Mouse (Mus musculus): ENCODE data around the gene Ano2.

The Ano2 gene

GRCm38 (mm10) chr6:125743203-125744100 lies 53.2 kb downstream of the Ano2 start:
- DNase-seq (ENCODE audit: low spot score in 2 of 2) = no peak

- no peak for DNase-seq (ENCODE audit: low spot score in 2 of 2)
These were observed 57.2 kb downstream of the Ano2 start for GRCm38 (mm10) chr6:125747322-125747930.

GRCm38 (mm10) chr6:125748646-125749045 lies 58.4 kb downstream of the Ano2 start:
- no peak for DNase-seq (ENCODE audit: low spot score in 2 of 2)

DNA sequence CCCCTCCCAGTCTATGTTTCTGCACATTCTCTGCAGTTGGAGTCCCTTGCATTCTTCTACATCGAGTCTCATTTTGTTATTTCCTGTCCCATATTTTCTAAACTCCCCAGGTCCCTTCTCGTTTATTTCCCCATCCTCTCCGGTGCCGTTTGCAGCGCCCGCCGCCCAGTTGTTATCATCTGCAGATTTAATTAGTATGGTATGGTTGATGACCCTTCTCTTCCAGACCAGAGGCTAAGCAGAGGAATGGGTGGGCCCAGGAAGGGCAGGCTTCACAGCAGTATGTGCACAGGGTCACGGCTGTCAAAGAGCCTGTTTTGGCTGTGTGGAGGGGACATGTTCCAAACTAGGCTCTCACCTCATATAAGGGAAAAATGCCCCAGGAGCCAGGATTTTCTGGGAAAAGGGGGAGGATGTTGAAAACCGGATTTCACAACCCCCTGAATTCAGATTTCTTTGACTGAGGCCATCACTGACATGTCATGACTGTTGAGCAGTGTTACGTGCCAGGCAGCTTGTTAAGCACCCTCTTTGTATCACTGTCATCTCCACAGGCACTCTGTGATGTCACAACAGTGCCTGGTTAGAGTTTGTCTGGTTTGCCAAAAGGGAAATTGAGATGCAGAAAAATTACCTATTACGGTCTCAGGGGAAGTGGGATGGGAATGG lies 72.8 kb downstream of the Ano2 start:
- no peak for DNase-seq (ENCODE audit: low spot score in 2 of 2)

GRCm38 (mm10) chr6:125773256-125773655 lies 83.0 kb downstream of the Ano2 start:
- no peak for DNase-seq (ENCODE audit: low spot score in 2 of 2)

- DNase-seq (ENCODE audit: low spot score in 2 of 2) = no peak
These were observed 86.1 kb downstream of the Ano2 start for GRCm38 (mm10) chr6:125776291-125776690.

DNA sequence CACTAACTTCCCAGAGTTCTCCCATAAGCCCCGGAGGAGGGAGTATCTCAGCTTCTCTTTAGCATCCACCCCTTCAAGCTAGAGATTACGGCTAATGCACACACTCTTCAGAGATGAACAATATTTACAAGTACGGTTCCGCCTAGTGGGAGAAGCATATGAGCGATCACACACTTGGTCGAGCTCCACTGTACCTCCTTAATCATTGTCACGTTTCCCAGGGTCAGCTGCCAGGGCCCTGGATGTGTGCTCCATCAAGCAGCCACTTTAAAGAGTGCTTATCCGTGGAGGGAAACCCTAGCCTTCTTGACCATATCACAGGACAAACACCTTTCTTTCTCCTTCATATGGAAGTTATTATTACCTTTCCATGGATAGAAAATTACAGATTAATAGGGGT lies 112.7 kb downstream of the Ano2 start:
- DNase-seq (ENCODE audit: low spot score in 2 of 2) = no peak

GRCm38 (mm10) chr6:125803364-125804011 lies 113.3 kb downstream of the Ano2 start:
- no peak for DNase-seq (ENCODE audit: low spot score in 2 of 2)

DNA sequence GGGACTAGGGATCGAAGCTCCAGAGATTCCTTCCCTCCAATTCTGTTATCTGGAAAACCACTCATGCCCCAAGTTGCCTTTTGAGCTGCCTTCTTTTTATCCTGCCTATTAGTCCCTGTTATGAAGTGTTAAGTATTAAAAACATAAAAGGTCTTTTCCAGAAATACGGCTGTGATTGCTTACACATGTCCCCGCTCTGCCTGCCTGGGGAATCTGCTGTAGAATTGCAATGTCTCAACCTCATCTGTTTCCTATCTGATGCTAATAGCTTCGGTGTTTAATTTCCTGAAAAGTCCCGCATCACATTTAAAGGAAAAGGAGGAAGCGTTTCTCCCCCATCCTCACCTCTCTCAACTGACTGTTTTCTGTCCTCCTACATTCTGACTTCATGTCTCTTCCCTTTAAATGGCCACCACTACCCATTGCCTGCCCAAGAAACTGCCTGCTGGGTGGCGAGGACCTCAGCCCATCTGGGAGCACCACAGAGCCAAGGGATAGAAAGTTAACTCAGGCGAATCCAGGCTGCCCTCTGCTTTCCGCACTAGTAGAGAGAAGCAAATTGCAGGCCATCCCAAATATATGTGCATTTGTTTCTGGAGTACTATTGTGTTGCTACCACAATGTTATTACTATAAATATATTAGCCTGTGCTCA lies 118.9 kb downstream of the Ano2 start:
- DNase-seq (ENCODE audit: low spot score in 2 of 2) = no peak

DNA sequence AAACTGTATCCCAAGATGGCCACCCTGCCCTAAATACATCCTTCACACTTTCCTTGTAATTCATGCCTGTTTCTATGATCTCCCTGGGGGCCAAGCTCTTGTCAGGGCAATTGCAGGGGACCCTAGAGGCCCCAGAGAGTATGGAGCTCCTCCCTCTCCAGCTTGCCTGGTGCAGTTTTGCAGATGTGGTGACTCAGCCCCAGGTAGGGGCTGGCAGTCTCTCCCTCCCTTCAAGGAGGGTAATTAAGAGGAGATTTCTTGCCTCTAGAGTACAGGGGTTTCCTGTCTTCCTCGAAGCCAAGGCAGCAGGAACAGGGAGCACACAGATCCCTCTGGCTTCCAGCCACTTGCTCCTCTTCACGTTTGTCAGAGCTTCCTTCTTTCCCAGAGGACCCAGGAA lies 121.2 kb downstream of the Ano2 start:
- DNase-seq (ENCODE audit: low spot score in 2 of 2) = no peak

DNA sequence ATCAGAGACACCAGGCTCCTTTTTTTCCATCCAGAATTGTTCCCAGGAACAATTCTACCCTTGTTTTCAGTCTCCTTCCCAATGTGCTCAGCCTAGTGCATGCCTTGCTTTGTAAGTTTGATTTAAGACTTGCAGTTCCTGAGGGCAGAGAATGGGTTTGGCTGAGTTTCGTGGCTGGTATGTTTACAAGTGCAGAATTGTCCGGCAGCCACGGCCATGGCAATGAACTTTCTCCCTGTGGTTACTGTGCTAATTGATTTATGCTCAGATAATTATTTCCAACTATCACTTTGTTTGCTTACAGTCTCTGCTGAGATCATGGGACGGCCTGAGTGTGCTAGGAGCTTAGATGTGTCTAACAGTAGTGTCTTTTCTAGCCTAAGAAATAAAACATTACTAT lies 147.9 kb downstream of the Ano2 start:
- no peak for DNase-seq (ENCODE audit: low spot score in 2 of 2)

GRCm38 (mm10) chr6:125841284-125841683 lies 151.1 kb downstream of the Ano2 start:
- DNase-seq (ENCODE audit: low spot score in 2 of 2) = no peak

- DNase-seq (ENCODE audit: low spot score in 2 of 2) = no peak
These were observed 161.0 kb downstream of the Ano2 start for GRCm38 (mm10) chr6:125851196-125851595.

DNA sequence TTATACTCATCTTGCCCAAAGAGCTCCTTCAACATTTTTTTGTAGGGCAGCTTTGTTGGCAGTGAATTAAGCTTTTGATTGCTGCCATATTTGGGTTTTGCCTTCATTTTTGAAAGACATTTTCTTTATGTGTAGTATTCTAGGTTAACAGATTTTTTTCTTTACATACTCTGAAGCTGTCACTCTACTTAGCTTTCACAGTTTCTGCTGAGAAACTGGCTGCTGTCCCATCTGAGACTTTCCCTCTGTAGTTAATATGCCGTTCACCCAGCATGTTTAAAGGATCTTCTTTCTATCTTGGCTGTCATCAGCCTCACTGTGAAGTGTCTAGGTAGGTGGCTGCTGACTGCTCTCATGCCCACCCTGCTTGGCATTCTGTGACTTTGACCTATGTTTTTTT lies 168.1 kb downstream of the Ano2 start:
- DNase-seq (ENCODE audit: low spot score in 2 of 2) = no peak

DNA sequence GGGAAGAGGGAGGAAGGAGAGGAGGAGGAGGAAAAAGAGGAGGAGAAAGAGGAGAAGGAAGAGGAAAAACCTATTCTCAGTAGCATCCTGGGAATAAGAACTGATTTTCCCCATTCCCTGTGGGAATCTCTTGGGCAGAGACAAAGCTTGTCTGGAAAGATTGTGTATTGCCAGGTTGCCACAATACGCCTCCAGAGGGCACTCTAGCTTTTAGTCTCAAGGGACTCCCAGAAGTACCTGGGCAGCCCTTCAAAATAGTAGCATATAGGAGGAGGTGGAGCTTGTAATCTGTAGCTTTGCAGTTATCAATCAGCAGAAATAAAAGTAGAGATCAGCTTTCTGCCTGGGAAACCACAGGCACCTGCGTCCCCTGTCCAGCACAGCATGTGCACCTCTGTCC lies 178.3 kb downstream of the Ano2 start:
- DNase-seq (ENCODE audit: low spot score in 2 of 2) = no peak

DNA sequence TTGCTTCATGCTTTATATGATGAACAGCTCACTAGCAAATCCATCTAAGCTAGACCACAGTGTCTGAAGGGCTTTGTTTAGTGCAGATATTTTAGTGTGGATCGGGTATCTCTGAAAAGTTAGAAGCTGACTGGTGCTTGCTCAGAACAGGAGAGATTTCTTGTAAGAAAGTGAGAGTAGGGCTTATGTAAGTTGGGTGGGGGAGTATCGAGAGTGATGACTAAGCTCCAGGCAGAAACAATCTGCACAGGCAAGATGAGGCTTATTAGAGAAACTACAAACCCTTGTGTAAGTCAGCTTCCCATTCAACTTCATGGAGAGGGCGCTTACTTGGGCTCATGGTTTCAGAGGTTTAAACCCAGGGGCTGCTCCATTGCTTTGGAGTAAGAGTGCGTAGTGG lies 181.3 kb downstream of the Ano2 start:
- no peak for DNase-seq (ENCODE audit: low spot score in 2 of 2)

DNA sequence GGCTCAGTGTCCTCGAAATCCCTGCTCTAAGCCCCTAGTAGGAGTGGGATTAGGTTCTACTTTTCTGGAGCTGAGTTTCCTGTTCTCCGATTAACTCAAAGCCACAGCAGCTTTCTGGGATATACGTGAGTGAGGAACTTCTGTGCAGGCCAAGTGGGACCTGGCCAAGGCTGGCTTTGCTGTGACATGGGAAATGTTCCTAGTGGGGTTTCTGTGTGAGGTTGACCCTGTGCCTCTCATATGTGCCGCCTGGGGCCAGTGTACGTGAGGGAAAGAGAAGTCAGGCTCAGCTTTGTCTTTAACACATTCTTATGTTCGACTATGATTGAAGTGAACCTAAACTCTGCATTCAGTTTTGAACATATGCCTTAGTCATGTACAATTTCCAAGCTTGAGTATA lies 184.5 kb downstream of the Ano2 start:
- DNase-seq (ENCODE audit: low spot score in 2 of 2) = no peak

- no peak for DNase-seq (ENCODE audit: low spot score in 2 of 2)
These were observed 186.7 kb downstream of the Ano2 start for GRCm38 (mm10) chr6:125876884-125877283.

DNA sequence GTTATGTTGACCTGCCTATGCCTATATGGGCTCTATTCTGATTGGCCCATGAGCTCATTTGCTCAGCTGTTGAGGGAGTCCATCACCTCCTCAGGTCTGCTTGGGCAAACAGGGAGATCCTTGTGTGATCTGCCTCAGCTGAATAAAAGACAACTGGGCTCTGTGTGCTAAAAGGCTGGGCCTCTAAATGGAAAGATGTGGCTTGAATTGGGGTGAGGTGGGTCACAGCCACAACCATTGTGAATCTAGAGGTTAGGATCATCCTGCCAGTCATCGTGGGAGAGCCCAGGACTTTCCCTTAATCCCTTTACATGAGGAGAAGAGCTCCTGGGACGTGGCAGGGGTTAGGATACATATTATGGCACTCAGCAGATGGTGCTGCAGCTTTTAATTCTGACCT lies 188.5 kb downstream of the Ano2 start:
- no peak for DNase-seq (ENCODE audit: low spot score in 2 of 2)

DNA sequence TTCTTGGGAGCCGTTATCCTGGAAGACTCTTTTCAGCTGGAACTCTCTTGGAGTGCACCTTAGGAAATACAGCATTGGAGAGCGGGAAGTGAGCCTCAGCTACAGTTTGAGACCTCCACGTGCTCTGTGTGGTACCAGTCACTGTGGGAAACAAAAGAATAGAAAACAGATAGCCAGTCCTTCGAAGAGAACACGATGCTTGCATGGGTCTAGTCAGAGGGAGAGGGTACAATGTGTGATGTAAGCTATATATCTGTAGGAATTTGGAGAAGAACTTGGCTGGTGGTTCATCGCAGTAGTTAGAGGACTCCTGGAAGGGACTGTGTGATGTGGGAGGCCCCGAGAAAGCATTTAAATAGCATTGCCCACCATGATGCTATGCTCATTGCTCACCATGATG lies 189.1 kb downstream of the Ano2 start:
- DNase-seq (ENCODE audit: low spot score in 2 of 2) = no peak

DNA sequence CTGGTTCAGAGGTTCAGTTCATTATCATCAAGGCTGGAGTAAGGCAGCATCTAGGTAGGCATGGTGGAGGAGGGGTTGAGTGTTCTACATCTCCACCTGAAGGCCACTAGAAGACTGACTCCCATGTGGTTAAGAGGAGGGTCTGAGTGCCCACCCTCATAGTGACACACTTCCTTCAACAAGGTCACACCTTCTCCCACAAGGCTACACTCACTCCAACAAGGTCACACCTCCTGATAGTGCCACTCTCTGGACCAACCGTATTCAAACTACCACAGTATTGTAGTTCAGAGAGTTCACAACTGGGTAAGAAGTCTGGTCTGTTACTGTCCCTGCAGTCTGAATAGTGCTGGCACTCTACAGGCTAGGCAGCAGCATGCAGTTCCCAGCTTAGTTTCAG lies 198.4 kb downstream of the Ano2 start:
- DNase-seq (ENCODE audit: low spot score in 2 of 2) = no peak

DNA sequence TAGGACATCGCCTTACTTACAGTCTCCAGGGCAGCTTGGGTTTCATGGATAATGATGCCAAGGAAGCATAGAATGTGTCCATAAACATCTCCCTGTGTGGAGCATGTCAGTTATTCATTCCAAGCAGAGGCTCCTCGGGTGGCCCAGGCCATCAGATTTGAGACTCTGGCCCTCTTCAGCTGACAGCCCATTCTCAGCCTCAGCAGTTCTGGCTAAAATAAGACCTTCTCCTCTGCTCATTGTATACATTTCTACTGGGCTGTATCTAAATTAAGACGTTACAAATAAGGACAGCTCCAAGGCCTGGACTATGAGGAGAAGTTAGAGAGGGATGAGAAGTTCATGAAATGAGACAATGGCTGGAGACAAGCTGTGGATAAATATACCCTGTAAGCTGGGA lies 204.1 kb downstream of the Ano2 start:
- no peak for DNase-seq (ENCODE audit: low spot score in 2 of 2)
